Mouse (Mus musculus) ES-E14 (cell line): Measurements from ENCODE around the gene Gm15517. TPM values are rescaled to one million over a fixed set of nuclear protein-coding genes. Genes with fewer than 3 reads are reported as not detected.
A peak's percentile ranks its signal among the peaks of the same experiment; 100 is the strongest.

Source experiments
- DNase-seq: peaks from one replicate; pipeline ENCODE4 v3.0.0-alpha.2; 2013; ENCODE audit warnings: low read depth, low spot score
- H3K27ac ChIP-seq: 2 replicates; pipeline ENCODE4 v1.5.1; 2012; ENCODE audit warnings: low read depth, mild to moderate bottlenecking, low read length, moderate library complexity, mixed read lengths; ENCODE audit not compliant: poor library complexity, insufficient read depth, severe bottlenecking
- H3K36me3 ChIP-seq: 2 replicates; pipeline ENCODE4 v1.6.1; 2012; ENCODE audit warnings: mild to moderate bottlenecking, low read length, moderate library complexity, mixed read lengths; ENCODE audit not compliant: control insufficient read depth, poor library complexity, insufficient read depth, severe bottlenecking
- H3K4me1 ChIP-seq, 2 experiments: fragments of 150-350 bp in 1 of 2; sonication (generic) in 1 of 2; 2 replicates each; pipeline ENCODE4 v1.6.1; 2012; ENCODE audit warnings: low read length in 2 of 2, mild to moderate bottlenecking in 1 of 2, mixed read lengths in 1 of 2; ENCODE audit not compliant: control insufficient read depth in 2 of 2, insufficient read depth in 2 of 2, poor library complexity in 1 of 2
- H3K4me3 ChIP-seq, 2 experiments: fragments of 150-350 bp in 1 of 2; sonication (generic) in 1 of 2; 2 replicates each; pipeline ENCODE4 v1.5.1; 2012; ENCODE audit warnings: low read length in 2 of 2, low read depth in 1 of 2, mild to moderate bottlenecking in 1 of 2, mixed read lengths in 1 of 2; ENCODE audit not compliant: insufficient read depth in 1 of 2, poor library complexity in 1 of 2, severe bottlenecking in 1 of 2
- H3K9ac ChIP-seq: 2 replicates; pipeline ENCODE4 v1.6.1; 2012; ENCODE audit warnings: low read depth, mild to moderate bottlenecking, low read length, mixed read lengths; ENCODE audit not compliant: poor library complexity, insufficient read depth, severe bottlenecking
- H3K9me3 ChIP-seq: fragments of 150-350 bp; sonication (generic); 2 replicates; pipeline ENCODE4 v1.6.1; 2012; ENCODE audit warnings: low read depth, mild to moderate bottlenecking, low read length; ENCODE audit not compliant: control insufficient read depth, insufficient read depth
- CHD2 ChIP-seq: IDR thresholded peaks from 2 replicates; pipeline ENCODE4 v1.6.1; 2014; ENCODE audit warnings: mild to moderate bottlenecking, low read depth, low read length, inconsistent platforms
- HCFC1 ChIP-seq: IDR thresholded peaks from 2 replicates; pipeline ENCODE4 v1.6.1; 2012; ENCODE audit warnings: low read length, inconsistent platforms, borderline replicate concordance; ENCODE audit not compliant: insufficient read depth
- MAFK ChIP-seq: IDR thresholded peaks from 2 replicates; pipeline ENCODE4 v1.6.1; 2014; ENCODE audit warnings: mild to moderate bottlenecking, low read depth, low read length, inconsistent platforms; ENCODE audit not compliant: insufficient read depth
- ZC3H11A ChIP-seq: IDR thresholded peaks from 2 replicates; pipeline ENCODE4 v1.6.1; 2012; ENCODE audit warnings: low read depth, mild to moderate bottlenecking, inconsistent platforms, low read length, borderline replicate concordance
- ZNF384 ChIP-seq: IDR thresholded peaks from 2 replicates; pipeline ENCODE4 v1.6.1; 2012; ENCODE audit warnings: low read depth, low read length, inconsistent platforms
- in situ Hi-C, 2 experiments: fragments of 600-800 bp; cut with MboI; formaldehyde crosslinking; loops; one replicate each; pipeline ENCODE4 v1.15.1; 2025; ENCODE audit warnings: low sequenced_read_pairs in 2 of 2, inconsistent platforms in 1 of 2; ENCODE audit not compliant: unreplicated experiment in 2 of 2
- total RNA-seq: library from RNA; depleted of rRNA; stranded (reverse); fragments of 300-350 nt; gene quantifications from 2 replicates; pipeline ENCODE4 v1.2.3, GENCODE M21; 2012

Gm15517 gene
- total RNA-seq, 1 experiment, result 1.4 TPM

- Histone ChIP-seq H3K4me3 (no peak overlapping the region), H3K9ac (no peak overlapping the region), H3K36me3 (no peaks in the 10 kb centered on the region), H3K27ac (no peak overlapping the region), H3K4me1 (peaks cover 0 to 18% of the 10 kb centered on the region in 2 experiments; a peak in 2 of 4 replicates), H3K9me3 (no peaks in the 10 kb centered on the region)
- TF ChIP-seq HCFC1 (no peak), ZC3H11A (no peak), MAFK (no peak)
- DNase-seq, result no peak
- in situ Hi-C loops, result loop anchor here in 1 of 2 experiments (25.0 kb wide), 1 partner anchor 165 kb away; the partner anchor contains the start of gene Lrrc4b
Observed at GRCm38 (mm10) chr7:44272546-44272945, 11.3 kb downstream of the Gm15517 start.

- in situ Hi-C loops, result loop anchor here in 1 of 2 experiments (25.0 kb wide), 1 partner anchor 164 kb away; the partner anchor contains the start of gene Lrrc4b
- H3K9ac ChIP-seq, result no peak overlapping the region
- no peak overlapping the region for H3K4me3 ChIP-seq
Observed at GRCm38 (mm10) chr7:44273446-44273845, 12.2 kb downstream of the Gm15517 start.

GRCm38 (mm10) chr7:44274096-44274495 is 12.8 kb downstream of the Gm15517 start:
- no peak overlapping the region; the same call in 1 of the 2 replicates for H3K27ac ChIP-seq
- no peak for DNase-seq
- H3K36me3 ChIP-seq, result no peaks in the 10 kb centered on the region
- TF ChIP-seq ZC3H11A (no peak), CHD2 (no peak), MAFK (no peak), ZNF384 (no peak)
- no peaks in the 10 kb centered on the region for H3K9me3 ChIP-seq
- H3K4me3 ChIP-seq, result peak overlapping the region; percentile 32 to 46; a peak in 2 of 4 replicates
- H3K9ac ChIP-seq, result peak overlapping the region; percentile 31; the same call in 1 of the 2 replicates
- in situ Hi-C loops, result loop anchor here in 1 of 2 experiments (25.0 kb wide), 1 partner anchor 163 kb away; the partner anchor contains the start of gene Lrrc4b
- H3K4me1 ChIP-seq, result peaks cover 0 to 18% of the 10 kb centered on the region in 2 experiments; a peak in 2 of 4 replicates

More at GRCm38 (mm10) chr7:44273446-44273845, 12.2 kb downstream of the Gm15517 start:
- DNase-seq, result no peak
- no peaks in the 10 kb centered on the region for H3K9me3 ChIP-seq
- TF ChIP-seq HCFC1, result no peak
- no peak for TF ChIP-seq MAFK
- TF ChIP-seq ZC3H11A, result no peak
- no peak for TF ChIP-seq CHD2
- TF ChIP-seq ZNF384, result no peak
- no peak overlapping the region; the same call in 1 of the 2 replicates for H3K27ac ChIP-seq
- H3K36me3 ChIP-seq, result no peaks in the 10 kb centered on the region
- peaks cover 0 to 18% of the 10 kb centered on the region in 2 experiments; a peak in 2 of 4 replicates for H3K4me1 ChIP-seq

DNA sequence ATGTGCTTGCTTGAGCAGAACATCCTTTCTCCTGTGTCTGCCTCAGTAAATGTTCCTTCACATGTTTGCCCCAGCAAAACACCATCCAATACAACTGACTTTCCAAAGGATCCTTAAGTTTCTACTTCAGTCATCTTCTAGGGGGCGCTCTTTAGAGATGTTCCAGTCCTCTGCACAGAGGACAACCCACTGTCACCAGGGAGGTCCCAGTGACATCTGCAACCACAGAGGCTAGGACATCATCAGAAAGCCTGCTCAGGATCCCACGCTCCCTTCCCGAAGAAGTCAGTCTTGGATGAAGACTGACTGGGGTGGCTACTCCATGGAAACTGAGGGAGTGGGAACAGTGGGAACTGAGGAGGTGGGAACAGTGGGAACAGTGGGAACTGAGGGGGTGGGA is 14.3 kb downstream of the Gm15517 start:
- Histone ChIP-seq H3K27ac (no peak overlapping the region), H3K9ac (no peak overlapping the region), H3K36me3 (no peaks in the 10 kb centered on the region), H3K4me1 (peaks cover 0 to 18% of the 10 kb centered on the region in 2 experiments; a peak in 2 of 4 replicates), H3K9me3 (no peaks in the 10 kb centered on the region), H3K4me3 (no peak overlapping the region)
- in situ Hi-C loops, result no loop called here
- no peak for TF ChIP-seq ZNF384
- no peak for DNase-seq
